Mouse (Mus musculus) midbrain, embryonic 11.5 days (tissue): Measurements from ENCODE around the gene Gm16253. TPM values are rescaled to one million over a fixed set of nuclear protein-coding genes. Genes with fewer than 3 reads are reported as not detected.

Experiments used
- ATAC-seq: fragments of 200-750 bp; cut with Nextera tagmentation; 2 replicates; pipeline ENCODE4 v1.8.0; 2017; ENCODE audit warnings: moderate TSS enrichment, moderate library complexity; ENCODE audit not compliant: low FRiP score
- DNase-seq: peaks from one replicate; pipeline ENCODE4 v3.0.0; 2015; ENCODE audit warnings: low spot score; ENCODE audit errors: missing footprints
- H3K27ac ChIP-seq: fragments of 300-500 bp; sonication (generic); 2 replicates; pipeline ENCODE4 v1.5.1; 2014; ENCODE audit warnings: low read depth, low read length
- H3K27me3 ChIP-seq: fragments of 300-500 bp; sonication (generic); 2 replicates; pipeline ENCODE4 v1.6.1; 2014; ENCODE audit warnings: mild to moderate bottlenecking, low read length, moderate library complexity, mixed read lengths; ENCODE audit not compliant: control insufficient read depth, insufficient read depth
- H3K36me3 ChIP-seq: fragments of 300-500 bp; sonication (generic); 2 replicates; pipeline ENCODE4 v1.6.1; 2014; ENCODE audit warnings: mild to moderate bottlenecking, low read length, moderate library complexity, mixed read lengths; ENCODE audit not compliant: control insufficient read depth, insufficient read depth
- H3K4me1 ChIP-seq: fragments of 300-500 bp; sonication (generic); 2 replicates; pipeline ENCODE4 v1.6.1; 2014; ENCODE audit warnings: low read length; ENCODE audit not compliant: control insufficient read depth, insufficient read depth
- H3K4me2 ChIP-seq: fragments of 300-500 bp; sonication (generic); 2 replicates; pipeline ENCODE4 v1.6.1; 2014; ENCODE audit warnings: mild to moderate bottlenecking, moderate library complexity
- H3K4me3 ChIP-seq: fragments of 300-500 bp; sonication (generic); 2 replicates; pipeline ENCODE4 v1.5.1; 2014; ENCODE audit warnings: low read depth, low read length
- H3K9ac ChIP-seq: fragments of 300-500 bp; sonication (generic); 2 replicates; pipeline ENCODE4 v1.6.1; 2014; ENCODE audit warnings: low read length
- H3K9me3 ChIP-seq: fragments of 300-500 bp; sonication (generic); 2 replicates; pipeline ENCODE4 v1.6.1; 2016; ENCODE audit warnings: low read length; ENCODE audit not compliant: control insufficient read depth
- WGBS: fragments of 180-500 bp; shearing (Covaris S2); extraction: QIAGEN DNeasy Blood & Tissue Kit; methylation state at CpG from one replicate; pipeline ENCODE4 v1.1.7; 2014; 5-methylcytosine and 5-hydroxymethylcytosine counted together
- polyA plus RNA-seq: library from polyadenylated mRNA; unstranded; fragments of >200 nt; fragmentation: Nextera tagmentation; extraction: Ambion mirVana; gene quantifications from 2 replicates; pipeline ENCODE4 v1.2.1, GENCODE M21; 2014

The Gm16253 gene
- polyA plus RNA-seq, 1 experiment from 2014 or later: 0.36 TPM

- ATAC-seq (no peak), DNase-seq (no peak)
- no peak overlapping the region; the same call in 1 of the 2 replicates for H3K9ac ChIP-seq
- no peak overlapping the region for H3K27ac ChIP-seq
- 0 out of 2 replicates have a peak, but pooled peaks cover 7% of the 10 kb centered on the region for H3K36me3 ChIP-seq
- 90% methylated on average over 23 of the region's 23 CpGs for WGBS
- H3K4me3 ChIP-seq: peak overlapping the region; percentile 53
- H3K4me2 ChIP-seq: peak overlapping the region; percentile 83
- H3K4me1 ChIP-seq: peaks cover 23% of the 10 kb centered on the region; the same call in 1 of the 2 replicates
- no peaks in the 10 kb centered on the region for H3K9me3 ChIP-seq
- H3K27me3 ChIP-seq: no peaks in the 10 kb centered on the region
Measured at GRCm38 (mm10) chr3:96559911-96560850, 16.6 kb upstream of the Gm16253 start.

GRCm38 (mm10) chr3:96560881-96561668 lies 15.7 kb upstream of the Gm16253 start:
- no peak overlapping the region for H3K4me2 ChIP-seq
- no peak for DNase-seq
- 0 out of 2 replicates have a peak, but pooled peaks cover 7% of the 10 kb centered on the region for H3K36me3 ChIP-seq
- H3K9ac ChIP-seq: no peak overlapping the region
- no peaks in the 10 kb centered on the region for H3K9me3 ChIP-seq
- no peak overlapping the region for H3K4me3 ChIP-seq
- H3K4me1 ChIP-seq: peaks cover 23% of the 10 kb centered on the region; the same call in 1 of the 2 replicates
- H3K27me3 ChIP-seq: no peaks in the 10 kb centered on the region
- WGBS: 91% methylated on average over 9 of the region's 9 CpGs
- no peak for ATAC-seq
- no peak overlapping the region for H3K27ac ChIP-seq

- no peak overlapping the region for H3K4me3 ChIP-seq
- WGBS: 69% methylated on average over 10 of the region's 10 CpGs
- no peak overlapping the region for H3K27ac ChIP-seq
- H3K27me3 ChIP-seq: no peaks in the 10 kb centered on the region
- 0 out of 2 replicates have a peak, but pooled peaks cover 7% of the 10 kb centered on the region for H3K36me3 ChIP-seq
- H3K9ac ChIP-seq: no peak overlapping the region
- ATAC-seq (no peak), DNase-seq (no peak)
- peaks cover 16% of the 10 kb centered on the region; the same call in 1 of the 2 replicates for H3K4me1 ChIP-seq
- no peaks in the 10 kb centered on the region for H3K9me3 ChIP-seq
- no peak overlapping the region for H3K4me2 ChIP-seq
Measured at GRCm38 (mm10) chr3:96561946-96562681, 14.7 kb upstream of the Gm16253 start.

GRCm38 (mm10) chr3:96563267-96563666 lies 13.5 kb upstream of the Gm16253 start:
- H3K9me3 ChIP-seq: no peaks in the 10 kb centered on the region
- 0 out of 2 replicates have a peak, but pooled peaks cover 7% of the 10 kb centered on the region for H3K36me3 ChIP-seq
- no peaks in the 10 kb centered on the region for H3K27me3 ChIP-seq
- WGBS: 94% methylated on average over 8 of the region's 8 CpGs
- peaks cover 16% of the 10 kb centered on the region; the same call in 1 of the 2 replicates for H3K4me1 ChIP-seq
- H3K4me3 ChIP-seq: no peak overlapping the region
- ATAC-seq: no peak
- no peak overlapping the region for H3K9ac ChIP-seq
- no peak for DNase-seq
- H3K27ac ChIP-seq: no peak overlapping the region
- no peak overlapping the region for H3K4me2 ChIP-seq

- peaks cover 11% of the 10 kb centered on the region; the same call in 1 of the 2 replicates for H3K4me1 ChIP-seq
- no peak overlapping the region for H3K4me2 ChIP-seq
- 83% methylated on average over 10 of the region's 10 CpGs for WGBS
- H3K36me3 ChIP-seq: 0 out of 2 replicates have a peak, but pooled peaks cover 7% of the 10 kb centered on the region
- ATAC-seq (no peak), DNase-seq (no peak)
- no peak overlapping the region for H3K4me3 ChIP-seq
- no peak overlapping the region for H3K27ac ChIP-seq
- no peak overlapping the region for H3K9ac ChIP-seq
- H3K9me3 ChIP-seq: no peaks in the 10 kb centered on the region
- H3K27me3 ChIP-seq: no peaks in the 10 kb centered on the region
Measured at GRCm38 (mm10) chr3:96563911-96564632, 12.7 kb upstream of the Gm16253 start.

- DNase-seq: no peak
- Histone ChIP-seq H3K9me3 (no peaks in the 10 kb centered on the region), H3K27me3 (no peaks in the 10 kb centered on the region), H3K9ac (no peak overlapping the region), H3K36me3 (0 out of 2 replicates have a peak, but pooled peaks cover 5% of the 10 kb centered on the region), H3K4me2 (no peak overlapping the region), H3K4me1 (peaks cover 6% of the 10 kb centered on the region; the same call in 1 of the 2 replicates), H3K27ac (no peak overlapping the region), H3K4me3 (no peak overlapping the region)
- 81% methylated on average over 7 of the region's 7 CpGs for WGBS
- no peak for ATAC-seq
Measured at GRCm38 (mm10) chr3:96564633-96565032, 12.2 kb upstream of the Gm16253 start.

GRCm38 (mm10) chr3:96565105-96565504 lies 11.7 kb upstream of the Gm16253 start:
- no peak overlapping the region for H3K9ac ChIP-seq
- WGBS: 85% methylated on average over 3 of the region's 3 CpGs
- no peaks in the 10 kb centered on the region for H3K9me3 ChIP-seq
- 0 out of 2 replicates have a peak, but pooled peaks cover 2% of the 10 kb centered on the region for H3K4me1 ChIP-seq
- H3K27ac ChIP-seq: no peak overlapping the region
- H3K36me3 ChIP-seq: 0 out of 2 replicates have a peak, but pooled peaks cover 3% of the 10 kb centered on the region
- H3K27me3 ChIP-seq: no peaks in the 10 kb centered on the region
- no peak for DNase-seq
- H3K4me2 ChIP-seq: no peak overlapping the region
- H3K4me3 ChIP-seq: no peak overlapping the region
- no peak for ATAC-seq
